Mouse (Mus musculus): ENCODE measurements around the gene Dtymk.

- TF ChIP-seq CTCF (IDR thresholded peaks at IDR 0.05; ENCODE audit: low read depth, low read length) (no peak), EP300 (IDR thresholded peaks at IDR 0.05; ENCODE audit: insufficient read depth, low read depth, low read length) (no peak), POLR2A (IDR thresholded peaks at IDR 0.05; ENCODE audit: insufficient read depth, low read length) (no peak)
Observed at GRCm38 (mm10) chr1:93818722-93819121, 17.0 kb upstream of the Dtymk start.

All from ES-Bruce4 (cell line).